Mouse (Mus musculus): ENCODE results near the gene Spdef. TPM values are rescaled to one million over a fixed set of nuclear protein-coding genes. Genes with fewer than 3 reads are reported as not detected.

The Spdef gene
- polyA plus RNA-seq, 1 experiment from 2014 or later = 0.31 TPM

DNA sequence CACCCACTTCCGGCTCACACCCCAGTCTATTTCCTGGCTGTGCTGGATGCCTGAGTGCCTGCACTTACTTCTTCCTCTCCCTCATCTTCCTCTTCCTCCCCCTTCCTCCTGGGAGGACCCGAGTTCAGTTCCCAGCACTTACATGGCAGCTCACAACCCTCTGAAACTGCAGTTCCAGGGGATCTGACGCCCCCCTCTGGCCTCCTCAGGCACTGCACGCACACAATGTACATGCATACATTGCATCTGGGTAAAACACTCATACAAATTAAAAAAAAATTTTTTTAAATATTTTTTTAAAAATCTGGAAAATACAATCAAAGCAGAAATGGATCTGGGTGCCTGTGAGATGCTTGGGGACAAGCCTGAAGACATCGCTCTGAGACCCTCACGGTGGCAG is 57.0 kb downstream of the Spdef start:
- no peaks in the 10 kb centered on the region for H3K9me3 ChIP-seq (ENCODE audit: low read length)
- no peak for ATAC-seq (ENCODE audit: low FRiP score, low TSS enrichment)
- H3K36me3 ChIP-seq (ENCODE audit: insufficient read depth, low read length) = no peaks in the 10 kb centered on the region
- 82% methylated on average over 6 of the region's 6 CpGs for WGBS
- no peaks in the 10 kb centered on the region for H3K4me1 ChIP-seq (ENCODE audit: insufficient read depth, low read length)
- H3K4me2 ChIP-seq (replicated peaks; ENCODE audit: low read depth, low read length) = no peak overlapping the region
- H3K4me3 ChIP-seq (ENCODE audit: low read length) = no peak overlapping the region
- H3K27ac ChIP-seq (ENCODE audit: low read length) = no peak overlapping the region
- H3K27me3 ChIP-seq (ENCODE audit: insufficient read depth, low read length) = no peaks in the 10 kb centered on the region
- no peak overlapping the region for H3K9ac ChIP-seq (replicated peaks; ENCODE audit: low read length)

Other genes with a start within 250 kb of the Spdef start
- 0.91 and 1.2 TPM in 2 replicates for gene Grm4, start 207.6 kb downstream of the Spdef start, polyA plus RNA-seq (2015; fragmentation: Nextera tagmentation; extraction: Ambion mirVana)
- 257 and 279 TPM in 2 replicates for gene Hmga1, start 172.5 kb downstream of the Spdef start, polyA plus RNA-seq (2015; fragmentation: Nextera tagmentation; extraction: Ambion mirVana)
- 20.2 and 23.4 TPM in 2 replicates for gene AI413582, start 163.2 kb downstream of the Spdef start, polyA plus RNA-seq (2015; fragmentation: Nextera tagmentation; extraction: Ambion mirVana)
- 81.8 and 84.1 TPM in 2 replicates for gene Nudt3, start 105.5 kb downstream of the Spdef start, polyA plus RNA-seq (2015; fragmentation: Nextera tagmentation; extraction: Ambion mirVana)
- gene RPS10-NUDT3, start 93.7 kb downstream of the Spdef start, polyA plus RNA-seq (2015; fragmentation: Nextera tagmentation; extraction: Ambion mirVana) = not detected in 2 replicates
- 825 and 828 TPM in 2 replicates for gene Rps10, start 92.3 kb downstream of the Spdef start, polyA plus RNA-seq (2015; fragmentation: Nextera tagmentation; extraction: Ambion mirVana)
- gene Pacsin1, start 73.4 kb downstream of the Spdef start, polyA plus RNA-seq (2015; fragmentation: Nextera tagmentation; extraction: Ambion mirVana) = 1.4 and 1.7 TPM in 2 replicates
- 18.8 and 19.4 TPM in 2 replicates for gene D17Wsu92e, start 91.7 kb upstream of the Spdef start, polyA plus RNA-seq (2015; fragmentation: Nextera tagmentation; extraction: Ambion mirVana)
- gene Snrpc, start 109.2 kb upstream of the Spdef start, polyA plus RNA-seq (2015; fragmentation: Nextera tagmentation; extraction: Ambion mirVana) = 286 and 293 TPM in 2 replicates
- gene Uhrf1bp1, start 127.5 kb upstream of the Spdef start, polyA plus RNA-seq (2015; fragmentation: Nextera tagmentation; extraction: Ambion mirVana) = 7.5 and 7.7 TPM in 2 replicates
- 14.5 and 15.0 TPM in 2 replicates for gene Anks1, start 180.4 kb upstream of the Spdef start, polyA plus RNA-seq (2015; fragmentation: Nextera tagmentation; extraction: Ambion mirVana)
- 59.9 and 72.7 TPM in 2 replicates for gene Taf11, start 180.9 kb upstream of the Spdef start, polyA plus RNA-seq (2015; fragmentation: Nextera tagmentation; extraction: Ambion mirVana)